Mouse (Mus musculus) heart, postnatal 4 days (tissue): ENCODE measurements around the gene Snrnp48. TPM values are rescaled to one million over a fixed set of nuclear protein-coding genes. Genes with fewer than 3 reads are reported as not detected.

Source experiments
- DNase-seq: peaks from one replicate; pipeline ENCODE4 v3.0.0; 2021
- total RNA-seq, 2 experiments: library from RNA; stranded (reverse); gene quantifications; 2 replicates each; pipeline ENCODE4 v1.2.3; 2021

Gene Snrnp48
- total RNA-seq, 2 experiments from 2014 or later = 12.5 to 14.1 TPM

DNA sequence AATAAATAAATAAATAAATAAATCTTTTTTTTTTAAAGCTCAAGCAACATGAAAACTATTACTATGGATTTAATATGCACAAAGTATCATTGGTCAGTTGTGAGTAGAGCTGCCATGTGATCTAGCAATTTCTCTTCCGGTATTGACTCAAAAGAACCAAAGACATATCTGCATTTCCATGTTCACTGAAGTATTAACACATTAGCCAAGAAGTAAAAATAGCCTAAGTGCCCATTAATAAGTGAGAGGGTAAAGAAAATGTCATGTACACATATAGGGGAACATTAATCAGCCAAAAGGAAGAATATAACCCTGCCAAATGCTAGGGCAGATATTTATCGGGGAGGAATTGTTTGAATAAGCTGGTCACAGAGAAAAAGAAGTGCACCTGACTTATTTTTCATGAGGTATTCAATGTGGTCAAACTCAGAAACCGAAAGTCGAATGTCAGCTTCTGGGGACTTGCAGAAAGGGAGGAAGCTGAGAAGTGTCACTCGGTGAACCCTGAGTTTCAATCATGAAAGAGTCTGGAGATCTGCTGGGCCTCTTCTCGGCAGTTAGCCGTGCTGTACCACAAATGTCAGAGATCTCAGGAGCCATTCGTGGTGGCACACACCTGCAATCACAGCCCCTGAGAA is 64.4 kb downstream of the Snrnp48 start:
- no peak for DNase-seq

DNA sequence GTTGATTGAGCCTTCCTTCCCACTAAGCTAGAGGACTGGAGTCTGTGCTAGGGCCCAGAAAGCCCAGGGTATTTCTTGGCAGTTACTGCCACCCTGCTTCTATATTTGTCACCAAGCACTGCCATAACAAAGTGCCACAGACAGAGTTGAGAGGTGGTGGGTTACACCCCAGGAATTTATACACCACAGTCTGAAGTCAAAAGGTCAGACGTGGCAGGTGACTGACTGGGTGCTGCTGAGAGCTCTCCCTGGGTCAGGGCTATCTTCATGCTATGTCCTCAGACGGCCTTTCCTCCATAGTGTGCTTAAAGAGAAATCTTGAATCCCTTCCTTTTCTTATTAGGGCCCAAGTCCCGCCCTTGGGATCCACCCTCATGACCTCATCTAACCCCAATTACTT is 67.9 kb downstream of the Snrnp48 start:
- DNase-seq = no peak

Other genes starting within 250 kb of the Snrnp48 start
- gene Ssr1, start 210.7 kb upstream of the Snrnp48 start, total RNA-seq = 10 to 100 TPM; 93.1 to 98.7 TPM
- 10 to 100 TPM; 20.7 to 20.8 TPM for gene Riok1, start 167.9 kb upstream of the Snrnp48 start, total RNA-seq
- 1 to 10 TPM; 1.9 to 2.2 TPM for gene Cage1, start 167.9 kb upstream of the Snrnp48 start, total RNA-seq
- 100 to 1,000 TPM; 361 to 388 TPM for gene Dsp, start 53.6 kb upstream of the Snrnp48 start, total RNA-seq
- 10 to 100 TPM; 20.7 TPM for gene Bmp6, start 140.2 kb downstream of the Snrnp48 start, total RNA-seq